Mouse (Mus musculus): ENCODE data around the gene Gm3045. TPM values are rescaled to one million over a fixed set of nuclear protein-coding genes. Genes with fewer than 3 reads are reported as not detected.

The Gm3045 gene
- polyA plus RNA-seq, 2 experiments from 2014 or later, result not detected

Other genes with a start within 250 kb of the Gm3045 start
- under 1 TPM in 1 of 2 experiments, not detected in 1; 0.28 TPM for gene Tifab, start 247.7 kb upstream of the Gm3045 start, polyA plus RNA-seq (2017; shearing (Covaris generic))
- not detected for gene Neurog1, start 174.4 kb upstream of the Gm3045 start, polyA plus RNA-seq (2017; shearing (Covaris generic))
- not detected for gene Cxcl14, start 130.0 kb upstream of the Gm3045 start, polyA plus RNA-seq (2017; shearing (Covaris generic))
- not detected for gene Slc25a48, start 11.8 kb downstream of the Gm3045 start, polyA plus RNA-seq (2017; shearing (Covaris generic))
- not detected for gene Il9, start 55.7 kb downstream of the Gm3045 start, polyA plus RNA-seq (2017; shearing (Covaris generic))
- gene Fbxl21, start 95.9 kb downstream of the Gm3045 start, polyA plus RNA-seq (2017; shearing (Covaris generic)), result 1 to 10 TPM in 1 of 2 experiments, under 1 TPM in 1; 0.87 to 1.6 TPM
- gene Lect2, start 121.9 kb downstream of the Gm3045 start, polyA plus RNA-seq (2017; shearing (Covaris generic)), result not detected
- under 1 TPM; 0.28 to 0.44 TPM for gene Tgfbi, start 182.9 kb downstream of the Gm3045 start, polyA plus RNA-seq (2017; shearing (Covaris generic))